Mouse (Mus musculus): ENCODE results near the gene Mamdc2.

The Mamdc2 gene

DNA sequence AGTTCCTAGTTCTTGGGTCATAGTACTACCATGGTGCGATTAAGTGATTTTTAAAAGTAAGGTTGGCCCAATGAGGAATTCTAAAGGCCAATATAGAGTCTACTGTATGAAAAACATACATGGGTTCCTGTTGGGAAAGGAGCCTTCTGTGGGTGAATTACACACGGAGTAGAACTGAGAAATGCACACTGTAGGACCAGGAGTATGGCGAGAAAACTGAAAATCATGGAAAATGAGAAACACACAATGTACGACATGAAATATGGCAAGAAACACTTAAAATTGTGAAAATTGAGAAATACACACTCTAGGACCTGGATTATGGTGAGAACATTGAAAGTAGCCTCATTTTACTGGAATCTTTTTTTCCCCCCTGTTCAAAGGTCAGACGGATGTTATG lies 91.0 kb downstream of the Mamdc2 start:
- no peak for DNase-seq (ENCODE audit: low read depth, low spot score)

DNA sequence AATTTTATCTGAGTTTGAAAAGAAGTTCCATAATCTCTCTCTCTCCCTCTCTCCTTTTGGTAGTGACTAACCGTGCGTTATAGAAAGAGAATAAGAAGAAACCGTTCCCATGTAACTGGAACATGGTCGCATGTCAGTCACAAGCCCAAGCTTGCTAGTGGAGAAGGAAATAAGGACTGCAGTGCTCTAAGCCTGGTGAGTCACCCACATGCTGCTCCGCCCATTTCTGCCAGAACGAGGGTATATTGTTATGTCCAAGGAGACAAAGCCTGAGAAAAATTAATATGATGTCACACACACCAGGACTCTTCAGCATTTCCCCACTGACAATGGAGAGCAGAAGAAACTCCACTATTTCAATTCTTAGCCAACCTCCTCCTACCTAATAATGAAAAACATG lies 93.5 kb downstream of the Mamdc2 start:
- DNase-seq (ENCODE audit: low read depth, low spot score): no peak

DNA sequence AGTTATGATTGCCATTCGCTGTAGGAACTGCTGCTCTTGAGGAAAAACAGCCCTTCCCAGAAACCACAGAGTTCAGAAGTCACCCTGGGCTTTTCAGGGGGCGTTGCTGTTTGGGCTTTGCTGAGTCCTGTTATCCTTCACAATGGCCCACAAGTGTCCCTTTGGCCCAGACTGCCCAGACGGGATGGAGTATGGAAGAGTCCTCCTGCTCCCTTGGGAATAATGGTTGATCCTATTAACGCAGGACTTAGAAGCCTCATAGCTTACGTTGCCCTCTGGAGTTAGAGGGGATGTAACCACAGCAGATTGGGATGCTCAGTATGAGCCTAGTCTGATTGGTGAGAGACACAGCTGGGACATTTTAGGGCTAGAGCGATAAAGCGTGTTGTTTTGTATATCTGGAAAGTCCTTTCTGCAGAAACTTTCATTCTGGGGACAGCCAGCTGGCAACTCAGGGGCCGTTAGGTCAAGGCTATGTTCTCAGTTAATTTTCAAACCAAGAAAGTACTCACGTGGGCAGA lies 94.3 kb downstream of the Mamdc2 start:
- DNase-seq (ENCODE audit: low read depth, low spot score): no peak

DNA sequence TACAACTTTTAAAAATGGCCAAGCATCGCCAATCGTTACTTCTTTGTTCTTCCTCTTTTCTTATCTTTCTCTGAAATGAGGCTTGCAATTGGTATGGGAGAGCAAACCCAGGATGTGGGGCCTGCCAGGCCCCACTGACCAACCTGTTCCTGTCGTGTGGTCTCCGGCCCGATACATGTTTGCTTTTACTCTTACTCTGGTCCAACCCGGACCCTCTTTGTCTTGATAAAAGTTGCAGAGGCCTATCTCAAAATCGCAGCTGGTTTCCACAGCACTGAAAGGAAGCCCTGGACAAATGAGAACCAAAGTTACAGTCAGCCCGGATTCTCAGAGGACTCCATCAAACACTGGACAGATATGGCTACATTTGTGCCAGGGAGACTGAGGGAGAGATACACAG lies 95.1 kb downstream of the Mamdc2 start:
- no peak for DNase-seq (ENCODE audit: low read depth, low spot score)

DNA sequence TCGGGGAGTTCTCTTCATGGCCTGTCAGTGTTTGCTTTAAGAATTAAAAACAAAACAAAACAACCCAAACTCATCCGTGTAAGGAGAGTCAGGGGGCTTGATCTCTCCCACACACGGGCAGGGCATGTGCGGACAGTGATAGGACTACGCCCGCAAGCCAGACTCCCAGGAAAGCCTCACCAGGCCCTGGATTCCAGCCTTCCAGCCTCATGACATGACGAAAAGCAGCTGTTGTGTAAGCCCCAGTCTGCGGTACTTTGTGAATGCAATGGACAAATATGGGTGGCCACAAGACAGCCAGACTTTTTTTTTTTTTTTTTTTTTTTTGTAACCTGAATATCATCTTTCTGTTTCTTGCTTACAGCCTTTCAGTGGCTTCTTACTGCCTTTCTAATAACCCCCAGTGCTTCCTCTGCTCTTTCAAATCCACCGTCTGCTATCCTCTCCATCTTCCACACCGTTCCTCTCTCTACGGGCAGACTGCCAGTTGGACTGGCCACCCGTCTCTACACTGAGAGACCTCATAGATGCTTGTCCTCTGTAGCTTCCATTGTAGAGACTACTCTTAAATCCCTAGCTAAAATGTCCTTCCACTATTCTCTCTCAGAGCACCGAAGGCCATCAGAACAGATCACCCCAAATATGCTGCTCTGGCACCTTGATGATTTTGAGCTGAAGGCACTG lies 96.3 kb downstream of the Mamdc2 start:
- DNase-seq (ENCODE audit: low read depth, low spot score): no peak

DNA sequence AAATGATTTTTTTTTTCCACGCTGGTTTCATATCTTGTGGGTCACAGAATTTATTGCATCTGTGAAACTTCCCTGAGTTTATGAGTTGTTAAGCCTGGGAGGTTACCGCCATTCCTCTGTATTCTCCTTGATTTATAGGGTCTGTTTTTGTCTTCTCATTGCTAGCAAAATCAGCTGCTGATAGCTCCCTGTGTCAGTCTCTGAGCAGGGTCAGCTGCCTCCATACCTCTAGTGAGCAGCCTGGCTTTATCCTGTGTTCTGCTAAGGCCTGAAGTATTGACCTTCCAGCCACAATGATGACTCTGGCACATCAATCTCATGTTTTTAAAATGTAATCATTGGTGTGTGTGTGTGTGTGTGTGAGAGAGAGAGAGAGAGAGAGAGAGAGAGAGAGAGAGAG lies 98.3 kb downstream of the Mamdc2 start:
- DNase-seq (ENCODE audit: low read depth, low spot score): no peak

DNA sequence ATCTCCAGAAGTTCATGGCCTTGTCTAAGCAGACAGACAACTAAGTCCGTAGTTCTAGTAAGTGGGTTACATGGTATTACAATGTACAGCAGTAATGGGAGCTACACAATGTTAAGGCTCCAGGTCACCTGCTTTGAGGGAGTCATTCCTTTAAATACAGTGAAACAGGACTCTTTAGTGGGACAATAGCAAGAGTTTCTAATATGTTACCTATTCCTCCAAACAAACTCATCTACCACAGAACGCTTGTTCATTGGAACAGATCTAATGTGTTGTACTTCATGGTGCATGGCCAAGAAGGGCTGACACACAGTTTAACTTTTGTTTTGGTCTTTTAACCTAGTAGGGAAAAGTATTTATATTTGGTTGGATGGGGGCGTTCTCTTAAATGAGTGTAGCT lies 105.5 kb downstream of the Mamdc2 start:
- DNase-seq (ENCODE audit: low read depth, low spot score): no peak

DNA sequence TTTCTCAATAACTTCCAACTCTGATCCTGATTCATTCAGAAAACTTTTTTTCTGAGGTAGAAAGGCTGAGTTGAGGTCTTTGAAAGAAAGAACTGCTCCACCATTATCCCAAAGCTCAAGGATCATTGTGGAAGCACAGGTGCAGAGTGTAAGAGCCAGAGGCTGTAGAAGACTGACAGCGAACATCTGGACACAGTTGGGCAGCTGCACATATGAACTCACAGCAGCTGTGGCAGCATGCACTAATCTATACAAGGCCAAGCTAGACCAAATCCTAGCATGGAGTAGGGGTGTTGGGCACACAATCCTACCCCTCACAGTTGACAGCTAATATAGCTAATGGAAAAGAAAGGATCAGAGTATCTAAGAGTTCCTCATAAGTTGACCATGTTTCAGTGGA lies 115.4 kb downstream of the Mamdc2 start:
- no peak for DNase-seq (ENCODE audit: low read depth, low spot score)

DNA sequence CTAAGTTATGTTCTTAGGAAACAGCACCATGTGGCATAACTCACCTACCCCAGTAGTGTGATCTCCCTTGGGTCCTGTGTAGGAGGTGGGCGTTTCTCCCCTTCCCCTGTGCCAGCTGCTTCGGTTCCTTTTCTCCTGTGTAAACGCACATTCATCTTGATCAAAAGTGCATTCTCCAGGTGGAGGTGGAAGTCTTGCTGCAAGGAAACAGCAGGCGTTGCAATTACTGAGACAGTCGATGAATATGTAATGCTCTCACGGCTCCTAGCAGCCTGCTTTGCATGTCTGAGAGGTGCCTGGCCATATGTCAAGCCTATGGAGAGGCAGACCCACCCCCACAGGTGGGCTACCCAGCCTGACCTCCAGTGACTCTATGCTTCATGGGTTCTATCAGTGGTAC lies 117.4 kb downstream of the Mamdc2 start:
- no peak for DNase-seq (ENCODE audit: low read depth, low spot score)

DNA sequence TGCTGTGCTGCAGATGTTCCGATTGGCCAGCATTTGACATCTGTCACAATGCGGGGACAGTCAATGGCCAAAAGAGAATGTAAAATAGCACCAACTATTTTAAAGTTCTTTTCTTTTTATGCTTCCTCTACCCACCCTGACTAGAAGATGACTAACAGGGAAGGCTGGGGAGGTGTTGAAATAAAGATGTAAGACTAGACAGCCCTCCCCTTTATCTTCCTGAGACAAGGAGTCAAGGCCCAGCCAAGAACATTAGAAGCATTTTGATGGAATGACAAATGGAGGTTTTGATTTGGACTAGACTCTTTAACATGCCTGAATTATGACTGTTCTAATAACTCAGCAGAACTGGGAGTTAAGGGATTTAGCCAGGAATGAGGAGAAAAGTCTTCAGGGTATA lies 118.9 kb downstream of the Mamdc2 start:
- DNase-seq (ENCODE audit: low read depth, low spot score): no peak

DNA sequence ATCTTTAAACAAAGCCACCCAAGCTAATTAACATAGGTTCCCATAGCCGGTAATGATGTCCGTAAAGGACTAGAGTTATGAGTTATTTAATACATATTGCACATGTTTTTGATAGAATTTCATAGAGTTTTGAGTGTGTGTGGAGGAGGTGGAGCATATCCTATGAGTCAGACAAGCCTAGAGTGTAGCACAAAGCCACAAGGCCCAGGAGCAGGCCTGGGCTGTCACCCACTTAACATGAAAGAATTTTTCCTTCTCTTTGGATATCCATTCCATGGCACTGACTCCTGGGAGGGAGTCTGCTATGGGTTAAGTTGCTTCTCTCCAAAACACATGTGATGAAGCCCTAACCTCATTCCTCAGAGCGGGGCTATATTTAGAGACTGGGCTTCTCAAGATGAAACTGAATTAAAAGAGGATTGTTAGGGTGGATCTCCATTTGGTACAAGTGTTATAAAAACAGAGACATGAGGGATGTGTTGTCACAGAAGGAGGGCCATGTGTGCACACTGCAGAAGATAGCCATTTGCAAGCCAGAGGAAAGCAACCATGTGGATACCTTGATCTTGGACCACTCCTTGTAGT lies 121.1 kb downstream of the Mamdc2 start:
- no peak for DNase-seq (ENCODE audit: low read depth, low spot score)

DNA sequence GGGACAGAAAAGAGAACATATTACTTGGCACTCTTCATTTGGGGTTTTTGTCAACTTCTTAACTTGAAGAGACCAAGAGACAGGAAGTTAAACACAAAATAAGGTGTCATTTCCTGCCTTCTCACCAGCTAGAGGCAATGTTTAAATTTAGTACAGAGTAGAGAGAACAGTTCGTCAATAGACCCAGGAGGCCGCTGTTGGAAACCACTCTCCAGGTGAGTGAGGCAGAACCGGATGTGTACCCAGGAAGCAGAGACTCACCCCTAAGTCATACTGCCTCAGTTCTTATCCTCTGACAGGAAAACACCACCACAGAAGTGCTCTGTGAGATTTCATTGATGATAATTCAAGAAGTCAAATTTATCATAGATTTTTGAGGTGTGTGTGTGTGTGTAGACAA lies 125.1 kb downstream of the Mamdc2 start:
- DNase-seq (ENCODE audit: low read depth, low spot score): no peak

DNA sequence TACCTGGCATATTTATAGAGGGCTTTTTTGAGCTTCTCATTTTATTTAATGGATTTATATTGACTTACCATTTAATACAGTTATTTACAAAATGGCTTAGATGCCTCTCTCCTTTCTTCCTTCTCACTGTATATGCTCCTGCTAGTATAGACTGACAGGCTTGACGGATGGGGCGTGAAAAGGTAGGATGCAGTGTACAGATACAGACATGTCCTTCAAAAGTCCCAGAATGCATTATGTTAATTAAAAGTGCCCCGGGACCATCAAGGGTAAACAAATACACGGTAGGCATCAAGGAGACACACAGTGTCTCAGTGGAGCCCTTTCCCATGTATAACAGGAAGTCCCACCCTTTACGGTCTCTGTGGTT lies 130.3 kb downstream of the Mamdc2 start:
- no peak for DNase-seq (ENCODE audit: low read depth, low spot score)

DNA sequence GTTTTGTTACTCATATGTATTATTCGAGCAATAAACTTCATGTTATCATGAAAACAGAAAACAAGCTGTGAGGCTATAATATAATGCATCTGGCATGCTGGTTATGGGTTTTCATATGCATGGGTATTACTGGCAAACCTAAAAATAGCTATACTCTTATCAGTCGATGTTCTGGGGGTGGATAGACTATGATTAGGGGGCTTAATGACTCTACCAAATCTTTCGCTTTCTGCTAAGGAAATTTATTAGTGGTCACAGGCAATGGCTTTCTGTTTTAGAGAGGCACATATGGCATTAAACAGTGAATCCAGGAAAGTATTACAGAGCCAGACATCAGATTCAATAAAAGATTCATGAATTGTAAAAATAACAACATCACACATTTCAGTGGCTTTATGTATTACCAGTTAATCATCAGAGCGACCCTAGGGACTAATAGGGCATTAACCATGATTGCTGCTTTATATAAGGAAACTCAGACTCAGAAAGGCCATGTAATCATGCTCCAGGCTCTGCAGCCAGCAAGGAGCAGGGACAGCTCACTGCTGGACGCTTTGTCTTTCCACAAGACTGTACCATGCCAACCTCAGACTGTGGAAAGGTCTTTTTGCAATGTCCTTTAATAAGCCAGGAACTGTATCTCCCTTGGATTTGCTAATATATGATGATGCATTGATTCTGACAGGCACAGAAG lies 130.8 kb downstream of the Mamdc2 start:
- DNase-seq (ENCODE audit: low read depth, low spot score): no peak

DNA sequence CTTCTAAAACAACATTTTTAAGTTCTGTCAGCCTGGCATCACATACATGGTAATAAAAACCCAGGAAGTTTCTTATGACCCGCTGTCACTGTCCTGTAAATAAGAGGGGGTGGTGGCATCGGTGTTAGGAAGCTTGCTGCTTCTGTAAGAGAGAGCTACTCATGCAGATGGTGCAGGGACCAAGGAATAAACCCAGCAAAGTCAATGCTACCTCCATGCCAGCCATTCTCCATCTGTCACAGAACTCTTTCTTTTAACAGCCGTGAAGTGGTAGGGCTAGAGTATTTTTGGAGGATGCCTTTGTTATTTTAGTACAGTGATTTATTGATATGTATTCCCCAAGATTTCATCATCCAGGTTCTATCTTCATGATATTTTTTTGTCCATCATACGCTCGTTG lies 131.4 kb downstream of the Mamdc2 start:
- no peak for DNase-seq (ENCODE audit: low read depth, low spot score)

DNA sequence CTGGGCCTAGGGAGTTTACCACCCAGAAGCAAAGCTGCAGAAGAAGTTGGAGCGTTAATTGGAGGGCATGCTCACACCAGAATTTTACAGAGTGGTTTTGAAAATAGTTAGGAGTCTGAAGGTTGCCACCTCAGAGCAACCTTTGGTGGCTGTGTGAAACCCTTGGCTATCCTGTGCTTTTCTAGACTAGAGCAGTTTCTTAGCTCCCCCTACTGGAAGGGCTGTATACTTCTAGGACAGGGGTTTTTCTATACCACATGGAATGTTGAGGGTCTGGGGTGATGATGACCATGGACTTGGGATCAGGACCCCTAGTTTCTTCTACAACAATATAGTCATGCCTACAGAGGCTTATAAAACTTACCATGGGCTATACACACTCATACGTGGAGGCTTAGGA lies 138.3 kb downstream of the Mamdc2 start:
- DNase-seq (ENCODE audit: low read depth, low spot score): no peak

DNA sequence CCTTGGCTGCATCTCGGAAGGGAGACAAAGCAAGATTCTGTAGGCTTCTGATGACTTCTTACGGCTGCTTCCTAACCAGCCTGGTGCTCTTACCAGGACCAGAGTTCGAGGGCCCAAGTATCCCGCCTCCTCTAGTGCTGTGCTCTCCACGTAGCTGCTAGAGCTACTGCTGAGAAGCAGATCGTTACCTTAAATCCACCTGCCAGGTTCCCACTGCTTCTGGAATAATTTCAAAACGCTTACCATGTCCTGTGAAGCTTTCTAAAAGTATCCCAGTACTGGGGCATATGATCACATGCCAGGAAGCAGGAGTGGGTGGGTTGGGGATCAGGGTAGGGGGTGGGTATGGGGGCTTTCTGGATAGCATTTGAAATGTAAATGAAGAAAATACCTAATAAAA lies 141.6 kb downstream of the Mamdc2 start:
- DNase-seq (ENCODE audit: low read depth, low spot score): no peak

DNA sequence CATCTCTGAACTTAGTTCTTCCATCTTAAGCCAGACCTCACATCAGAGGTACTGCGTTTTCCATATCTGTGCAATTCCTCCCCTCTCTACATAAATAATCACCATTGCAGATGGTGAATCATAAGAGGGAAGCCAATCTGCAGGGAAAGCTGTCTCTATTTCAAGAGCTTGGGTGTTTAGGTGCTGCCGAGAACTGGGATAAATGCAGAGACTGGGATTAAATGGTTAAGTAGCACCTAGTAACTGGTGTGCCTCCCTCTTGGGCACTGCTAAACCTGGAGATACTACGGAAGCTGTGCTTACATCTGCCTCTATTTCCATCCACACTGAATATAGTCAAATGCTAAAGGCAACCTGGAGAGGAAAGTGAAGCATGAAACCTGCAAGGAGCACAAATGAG lies 148.3 kb downstream of the Mamdc2 start:
- DNase-seq (ENCODE audit: low read depth, low spot score): no peak

DNA sequence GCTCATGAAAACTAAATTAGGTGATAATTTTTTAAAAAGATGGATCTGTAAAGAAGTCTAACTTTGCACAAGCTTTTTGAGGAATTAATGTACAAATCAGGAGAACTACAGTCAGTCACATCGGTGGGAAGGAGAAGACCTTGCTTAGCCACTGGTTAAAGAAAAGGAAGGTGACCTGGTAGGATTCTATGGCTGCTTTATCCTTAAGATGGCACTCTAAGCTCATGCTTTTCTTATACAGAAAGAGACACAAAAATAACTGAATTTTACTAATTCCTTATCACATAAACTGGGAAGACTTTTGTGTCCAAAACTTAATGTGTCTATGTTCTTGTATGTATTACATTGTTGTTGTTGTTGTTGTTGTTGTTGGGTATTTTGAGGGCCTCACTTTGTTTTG lies 149.3 kb downstream of the Mamdc2 start:
- no peak for DNase-seq (ENCODE audit: low read depth, low spot score)

DNA sequence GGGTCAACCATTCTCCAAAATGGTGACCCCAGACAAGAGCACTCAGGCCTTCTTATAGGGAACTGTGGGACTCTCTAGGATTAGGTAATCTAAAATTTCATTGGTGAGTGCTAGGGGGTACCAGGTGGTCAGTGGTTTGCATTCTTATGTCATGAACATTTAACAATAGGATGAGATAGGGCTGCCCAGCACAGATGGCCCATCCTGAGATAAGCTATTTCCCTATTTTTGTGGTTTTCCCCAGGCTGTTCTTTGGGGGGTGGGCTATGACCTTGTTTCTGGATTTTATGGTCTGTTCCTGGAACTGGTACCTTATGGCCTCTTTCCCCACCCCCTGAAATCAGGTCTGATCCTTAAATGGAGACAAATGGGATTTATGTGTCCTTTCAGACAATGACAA lies 151.1 kb downstream of the Mamdc2 start:
- DNase-seq (ENCODE audit: low read depth, low spot score): no peak

DNA sequence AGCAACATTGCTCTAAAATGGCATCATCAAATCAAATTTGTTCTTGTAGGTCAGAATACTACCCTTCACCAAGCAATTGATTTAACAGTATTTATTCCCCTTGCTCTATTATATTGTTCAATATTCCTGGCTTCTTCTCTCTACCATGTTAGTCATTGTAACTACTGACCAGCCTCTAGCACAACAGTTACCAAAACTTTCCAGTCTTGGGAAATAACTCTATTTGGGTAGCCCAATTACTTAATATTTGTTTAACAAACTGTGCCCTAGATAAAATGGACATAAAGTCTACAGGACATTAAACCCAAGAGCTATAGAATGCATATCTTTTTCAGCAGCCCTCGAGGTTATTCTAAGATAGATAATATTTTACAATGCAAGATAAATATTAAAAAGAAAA lies 159.0 kb downstream of the Mamdc2 start:
- no peak for DNase-seq (ENCODE audit: low read depth, low spot score)

DNA sequence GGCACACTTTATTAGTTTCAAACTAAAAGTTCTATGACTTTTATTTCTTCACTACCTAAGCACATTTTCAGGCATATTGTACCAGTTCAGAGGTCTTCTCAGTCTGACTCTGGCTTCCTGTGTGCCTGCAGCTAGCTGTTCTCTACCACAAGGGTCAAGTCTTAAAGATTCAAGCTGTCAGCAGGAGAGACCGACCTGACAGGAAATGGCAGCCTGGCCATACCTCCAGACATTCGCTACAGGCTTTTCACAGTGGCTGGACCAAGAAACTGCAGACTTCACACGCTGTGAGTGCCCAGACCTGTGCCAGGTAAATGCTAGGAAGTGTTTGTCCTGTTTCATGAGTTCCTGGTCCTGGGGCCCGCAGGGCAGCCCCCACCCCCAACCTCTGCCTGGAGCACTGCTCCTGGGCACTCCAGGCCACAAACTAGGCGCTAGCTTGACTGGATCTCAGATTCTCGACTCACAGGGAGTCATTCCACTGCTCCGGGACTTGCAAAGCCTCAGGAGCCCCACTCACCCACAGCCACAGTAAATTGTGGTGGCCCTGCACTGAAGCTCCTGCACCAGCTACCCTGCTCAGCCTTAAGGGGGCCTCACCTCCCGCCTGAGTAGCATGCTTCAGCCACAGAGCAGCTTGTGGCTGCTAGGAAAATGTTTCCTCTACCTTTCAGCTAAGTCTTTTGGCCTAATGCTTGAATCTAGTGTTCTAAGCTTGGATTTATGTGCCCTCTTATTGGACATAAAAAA lies 166.2 kb downstream of the Mamdc2 start:
- DNase-seq (ENCODE audit: low read depth, low spot score): peak; percentile 52

Measured in WW6 (cell line).